Mouse (Mus musculus) thymus, postnatal 0 days (tissue): ENCODE results near the gene Mecom. TPM values are rescaled to one million over a fixed set of nuclear protein-coding genes. Genes with fewer than 3 reads are reported as not detected.

Source experiments
- DNase-seq: peaks from one replicate; pipeline ENCODE4 v3.0.0-alpha.2; 2015; ENCODE audit warnings: low spot score
- polyA plus RNA-seq: library from polyadenylated mRNA; unstranded; fragments of >200 nt; fragmentation: Nextera tagmentation; extraction: Ambion mirVana; gene quantifications from 2 replicates; pipeline ENCODE4 v1.2.1, GENCODE M21; 2015

Gene Mecom
- polyA plus RNA-seq, 1 experiment from 2014 or later: 1.1 TPM

GRCm38 (mm10) chr3:30043525-30043924 is 504.3 kb downstream of the Mecom start:
- no peak for DNase-seq

- DNase-seq: no peak
Observed at GRCm38 (mm10) chr3:30038545-30038944, 509.3 kb downstream of the Mecom start.

- DNase-seq: no peak
Observed at GRCm38 (mm10) chr3:30019961-30020360, 527.8 kb downstream of the Mecom start.

- no peak for DNase-seq
Observed at GRCm38 (mm10) chr3:30019411-30019810, 528.4 kb downstream of the Mecom start.

- DNase-seq: no peak
Observed at GRCm38 (mm10) chr3:30018202-30018601, 529.6 kb downstream of the Mecom start.

GRCm38 (mm10) chr3:30016766-30017165 is 531.0 kb downstream of the Mecom start:
- no peak for DNase-seq

- DNase-seq: peak; percentile 27
Observed at GRCm38 (mm10) chr3:30014962-30015660, 532.7 kb downstream of the Mecom start.

- no peak for DNase-seq
Observed at GRCm38 (mm10) chr3:30014279-30014678, 533.5 kb downstream of the Mecom start.

- DNase-seq: no peak
Observed at GRCm38 (mm10) chr3:30013416-30013815, 534.4 kb downstream of the Mecom start.

- no peak for DNase-seq
Observed at GRCm38 (mm10) chr3:30012666-30013365, 535.0 kb downstream of the Mecom start.

GRCm38 (mm10) chr3:30012150-30012549 is 535.7 kb downstream of the Mecom start:
- no peak for DNase-seq

GRCm38 (mm10) chr3:30011712-30012111 is 536.1 kb downstream of the Mecom start:
- no peak for DNase-seq

- DNase-seq: no peak
Observed at GRCm38 (mm10) chr3:30010889-30011288, 536.9 kb downstream of the Mecom start.

GRCm38 (mm10) chr3:30009596-30009995 is 538.2 kb downstream of the Mecom start:
- no peak for DNase-seq

- DNase-seq: no peak
Observed at GRCm38 (mm10) chr3:30004888-30005405, 542.9 kb downstream of the Mecom start.

- no peak for DNase-seq
Observed at GRCm38 (mm10) chr3:30000260-30000659, 547.5 kb downstream of the Mecom start.

GRCm38 (mm10) chr3:29999035-29999434 is 548.8 kb downstream of the Mecom start:
- DNase-seq: no peak

- DNase-seq: no peak
Observed at GRCm38 (mm10) chr3:29997068-29997467, 550.7 kb downstream of the Mecom start.

GRCm38 (mm10) chr3:29993346-29993745 is 554.5 kb downstream of the Mecom start:
- no peak for DNase-seq

- DNase-seq: no peak
Observed at GRCm38 (mm10) chr3:29991523-29991922, 556.3 kb downstream of the Mecom start.

- DNase-seq: no peak
Observed at GRCm38 (mm10) chr3:29984431-29984830, 563.4 kb downstream of the Mecom start.

GRCm38 (mm10) chr3:29981259-29981910 is 566.4 kb downstream of the Mecom start:
- DNase-seq: no peak
